Mouse (Mus musculus): Measurements from ENCODE around the gene Vac14. TPM values are rescaled to one million over a fixed set of nuclear protein-coding genes. Genes with fewer than 3 reads are reported as not detected.

Vac14 gene
- polyA plus RNA-seq, 1 experiment = 34.3 TPM

DNA sequence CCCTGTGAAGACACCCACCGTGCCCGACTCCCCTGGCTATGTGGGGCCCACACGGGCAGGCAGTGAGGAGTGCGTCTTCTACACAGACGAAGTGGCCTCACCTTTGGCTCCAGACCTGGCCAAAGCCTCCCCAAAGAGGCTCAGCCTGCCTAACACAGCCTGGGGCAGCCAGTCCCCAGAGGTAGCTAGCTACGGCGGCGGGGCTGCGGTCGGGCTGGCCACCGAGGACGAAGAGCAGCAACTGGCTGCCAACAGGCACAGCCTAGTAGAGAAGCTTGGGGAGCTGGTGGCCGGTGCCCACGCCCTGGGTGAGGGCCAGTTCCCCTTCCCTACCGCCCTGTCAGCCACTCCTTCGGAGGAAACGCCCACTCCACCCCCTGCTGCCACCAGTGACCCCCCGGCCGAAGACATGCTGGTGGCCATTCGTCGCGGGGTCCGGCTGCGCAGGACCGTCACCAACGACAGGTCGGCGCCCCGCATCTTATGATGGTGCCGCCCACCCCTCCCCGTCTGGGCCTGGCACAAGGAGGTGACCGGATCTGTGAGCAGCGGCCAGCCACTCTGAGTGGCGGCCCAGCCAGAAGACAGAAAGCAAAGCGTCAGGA lies 120.3 kb downstream of the Vac14 start:
- Histone ChIP-seq H3K27ac (ENCODE audit: insufficient read depth, low read length) (no peak overlapping the region), H3K4me3 (ENCODE audit: extremely low read depth, insufficient read depth, insufficient read length) (no peak overlapping the region), H3K4me1 (ENCODE audit: control insufficient read depth, insufficient read depth, insufficient read length) (no peaks in the 10 kb centered on the region), H3K27me3 (ENCODE audit: control insufficient read depth, insufficient read depth, low read length) (no peaks in the 10 kb centered on the region), H3K36me3 (ENCODE audit: control insufficient read depth, insufficient read depth, low read length) (peaks cover 2% of the 10 kb centered on the region; the same call in 1 of the 2 replicates)
- WGBS = 94% methylated on average over 35 of the region's 35 CpGs
- DNase-seq (ENCODE audit: low read depth in 1 of 2, low spot score in 2 of 2) = no peak
- no peak for TF ChIP-seq CTCF (IDR thresholded peaks at IDR 0.05; ENCODE audit: extremely low read depth, insufficient read depth, insufficient read length, insufficient replicate concordance)
- no peak for TF ChIP-seq POLR2A (IDR thresholded peaks at IDR 0.05; ENCODE audit: low read depth, low read length)

DNA sequence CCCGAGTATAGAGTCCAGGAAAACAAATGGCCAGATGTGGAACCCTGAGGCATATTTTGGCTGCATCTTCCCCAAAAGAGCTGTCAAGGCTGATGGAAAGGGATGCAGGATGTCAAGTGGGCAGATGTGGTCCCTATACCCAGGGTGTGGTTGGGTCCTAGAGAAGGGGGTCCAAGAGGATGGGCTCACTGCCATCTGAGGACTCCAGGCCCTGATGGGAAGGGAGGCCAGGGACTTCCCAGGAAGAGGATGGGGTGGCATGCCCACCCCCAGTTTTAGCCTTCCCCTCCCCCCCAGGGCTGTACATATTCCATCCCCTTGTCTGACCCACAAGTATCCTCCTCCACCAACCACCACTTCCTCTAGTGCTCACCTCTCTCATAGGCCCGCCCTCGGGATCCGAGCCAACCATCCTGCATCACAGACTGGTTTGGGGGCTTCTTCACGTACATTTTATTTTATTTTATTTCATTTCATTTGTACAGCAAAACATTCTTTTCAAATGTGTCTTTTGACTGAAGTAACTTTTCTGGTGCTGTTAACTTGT lies 122.3 kb downstream of the Vac14 start:
- Histone ChIP-seq H3K27ac (ENCODE audit: insufficient read depth, low read length) (no peak overlapping the region), H3K4me3 (ENCODE audit: extremely low read depth, insufficient read depth, insufficient read length) (no peak overlapping the region), H3K4me1 (ENCODE audit: control insufficient read depth, insufficient read depth, insufficient read length) (no peaks in the 10 kb centered on the region), H3K36me3 (ENCODE audit: control insufficient read depth, insufficient read depth, low read length) (peaks cover 2% of the 10 kb centered on the region; the same call in 1 of the 2 replicates), H3K27me3 (ENCODE audit: control insufficient read depth, insufficient read depth, low read length) (no peaks in the 10 kb centered on the region)
- TF ChIP-seq POLR2A (IDR thresholded peaks at IDR 0.05; ENCODE audit: low read depth, low read length) (no peak), CTCF (IDR thresholded peaks at IDR 0.05; ENCODE audit: extremely low read depth, insufficient read depth, insufficient read length, insufficient replicate concordance) (no peak)
- 72% methylated on average over 5 of the region's 5 CpGs for WGBS
- DNase-seq (ENCODE audit: low read depth in 1 of 2, low spot score in 2 of 2) = no peak

DNA sequence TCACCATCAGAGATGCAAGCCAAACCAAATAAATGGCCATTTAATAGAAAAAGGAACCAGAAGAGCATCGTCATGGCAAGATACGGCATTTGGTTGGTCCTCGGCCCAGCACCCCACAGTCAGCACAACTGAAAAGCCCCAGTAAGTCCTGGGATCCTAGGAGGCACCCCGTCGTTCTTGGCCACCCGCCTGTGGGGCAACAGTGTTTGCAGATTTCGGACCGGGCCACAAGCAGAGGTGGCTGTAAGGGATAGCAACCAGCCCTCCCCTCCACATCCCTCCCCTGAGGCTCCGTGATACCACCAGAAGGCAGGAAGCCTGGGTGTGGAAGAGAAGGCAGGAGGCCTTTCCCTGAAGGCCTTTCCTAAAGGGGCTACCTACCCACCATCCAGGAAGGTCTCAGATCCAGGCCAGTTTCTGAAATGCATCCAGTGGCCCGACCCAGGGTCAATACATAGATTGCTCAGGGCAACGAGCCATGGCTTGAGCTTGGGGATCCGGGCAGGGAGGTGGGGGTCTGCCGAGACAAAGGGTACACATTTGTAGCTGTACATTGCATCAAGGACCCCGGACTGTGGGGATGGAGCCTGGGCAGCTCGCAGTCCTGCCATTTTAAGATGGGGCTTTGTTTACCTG lies 123.5 kb downstream of the Vac14 start:
- no peaks in the 10 kb centered on the region for H3K4me1 ChIP-seq (ENCODE audit: control insufficient read depth, insufficient read depth, insufficient read length)
- TF ChIP-seq CTCF (IDR thresholded peaks at IDR 0.05; ENCODE audit: extremely low read depth, insufficient read depth, insufficient read length, insufficient replicate concordance) = no peak
- no peak for TF ChIP-seq POLR2A (IDR thresholded peaks at IDR 0.05; ENCODE audit: low read depth, low read length)
- no peaks in the 10 kb centered on the region for H3K27me3 ChIP-seq (ENCODE audit: control insufficient read depth, insufficient read depth, low read length)
- no peak for DNase-seq (ENCODE audit: low read depth in 1 of 2, low spot score in 2 of 2)
- WGBS = 80% methylated on average over 15 of the region's 15 CpGs
- H3K4me3 ChIP-seq (ENCODE audit: extremely low read depth, insufficient read depth, insufficient read length) = no peak overlapping the region
- no peak overlapping the region for H3K27ac ChIP-seq (ENCODE audit: insufficient read depth, low read length)
- H3K36me3 ChIP-seq (ENCODE audit: control insufficient read depth, insufficient read depth, low read length) = peaks cover 2% of the 10 kb centered on the region; the same call in 1 of the 2 replicates

DNA sequence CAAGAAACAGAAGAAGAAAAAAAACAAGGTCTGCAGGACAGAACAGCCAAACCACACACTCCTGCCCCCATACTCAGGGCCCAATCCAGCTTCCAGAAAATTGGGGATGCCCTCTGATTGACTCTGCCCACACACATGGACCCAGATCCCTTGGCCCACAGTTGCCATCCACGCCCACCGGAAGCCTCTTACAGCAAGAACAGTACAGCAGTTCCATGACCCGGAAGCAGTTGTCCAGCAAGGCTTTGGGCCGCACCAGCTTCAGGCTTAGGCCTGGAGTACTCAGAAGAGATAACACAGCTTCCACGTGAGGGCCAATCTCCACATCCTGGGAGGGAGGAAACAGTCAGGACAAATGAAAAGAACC lies 124.0 kb downstream of the Vac14 start:
- DNase-seq (ENCODE audit: low read depth in 1 of 2, low spot score in 2 of 2) = no peak
- H3K27ac ChIP-seq (ENCODE audit: insufficient read depth, low read length) = no peak overlapping the region
- no peak overlapping the region for H3K4me3 ChIP-seq (ENCODE audit: extremely low read depth, insufficient read depth, insufficient read length)
- 81% methylated on average over 5 of the region's 5 CpGs for WGBS
- no peaks in the 10 kb centered on the region for H3K27me3 ChIP-seq (ENCODE audit: control insufficient read depth, insufficient read depth, low read length)
- H3K4me1 ChIP-seq (ENCODE audit: control insufficient read depth, insufficient read depth, insufficient read length) = no peaks in the 10 kb centered on the region
- H3K36me3 ChIP-seq (ENCODE audit: control insufficient read depth, insufficient read depth, low read length) = peaks cover 2% of the 10 kb centered on the region; the same call in 1 of the 2 replicates
- TF ChIP-seq CTCF (IDR thresholded peaks at IDR 0.05; ENCODE audit: extremely low read depth, insufficient read depth, insufficient read length, insufficient replicate concordance) = no peak
- no peak for TF ChIP-seq POLR2A (IDR thresholded peaks at IDR 0.05; ENCODE audit: low read depth, low read length)

DNA sequence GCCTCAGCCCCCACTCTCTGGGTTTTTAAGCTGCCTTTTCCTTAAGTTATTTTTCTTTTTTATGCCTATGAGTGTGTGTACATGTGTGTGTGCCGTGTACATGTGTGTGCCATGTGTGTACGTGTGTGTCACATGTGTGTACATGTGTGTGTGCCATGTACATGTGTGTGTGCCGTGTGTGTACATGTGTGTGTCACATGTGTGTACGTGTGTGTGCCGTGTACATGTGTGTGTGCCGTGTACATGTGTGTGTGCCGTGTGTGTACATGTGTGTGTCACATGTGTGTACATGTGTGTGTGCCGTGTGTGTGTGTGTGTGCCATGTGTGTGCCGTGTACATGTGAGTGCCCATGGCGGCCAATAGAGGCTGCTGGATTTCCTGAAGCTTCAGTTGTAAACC lies 126.8 kb downstream of the Vac14 start:
- no peak overlapping the region for H3K27ac ChIP-seq (ENCODE audit: insufficient read depth, low read length)
- TF ChIP-seq CTCF (IDR thresholded peaks at IDR 0.05; ENCODE audit: extremely low read depth, insufficient read depth, insufficient read length, insufficient replicate concordance) (no peak), POLR2A (IDR thresholded peaks at IDR 0.05; ENCODE audit: low read depth, low read length) (no peak)
- H3K4me3 ChIP-seq (ENCODE audit: extremely low read depth, insufficient read depth, insufficient read length) = no peak overlapping the region
- H3K27me3 ChIP-seq (ENCODE audit: control insufficient read depth, insufficient read depth, low read length) = no peaks in the 10 kb centered on the region
- DNase-seq (ENCODE audit: low read depth in 1 of 2, low spot score in 2 of 2) = no peak
- no peaks in the 10 kb centered on the region for H3K36me3 ChIP-seq (ENCODE audit: control insufficient read depth, insufficient read depth, low read length)
- WGBS = 89% methylated on average over 10 of the region's 10 CpGs
- H3K4me1 ChIP-seq (ENCODE audit: control insufficient read depth, insufficient read depth, insufficient read length) = no peaks in the 10 kb centered on the region

DNA sequence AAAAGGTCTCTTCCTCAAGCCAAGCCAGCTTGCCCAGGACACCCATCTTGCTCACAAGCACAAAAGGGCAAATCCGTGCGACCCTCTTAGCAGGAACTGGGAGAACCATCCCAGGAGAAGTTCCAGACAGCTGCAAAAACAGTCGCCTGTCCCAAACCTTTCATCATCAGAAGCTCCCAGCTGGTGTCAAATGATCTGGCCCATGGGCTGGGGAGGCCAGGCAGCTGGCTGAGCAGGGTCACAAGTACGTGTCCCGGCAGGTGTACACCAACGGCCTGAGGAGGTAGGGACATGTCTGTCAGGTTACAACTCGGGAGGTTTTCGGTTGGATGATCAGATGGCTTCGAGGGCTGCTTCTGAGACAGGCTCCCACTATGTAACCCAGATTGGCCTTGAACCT lies 128.3 kb downstream of the Vac14 start:
- TF ChIP-seq CTCF (IDR thresholded peaks at IDR 0.05; ENCODE audit: extremely low read depth, insufficient read depth, insufficient read length, insufficient replicate concordance) (no peak), POLR2A (IDR thresholded peaks at IDR 0.05; ENCODE audit: low read depth, low read length) (no peak)
- Histone ChIP-seq H3K27ac (ENCODE audit: insufficient read depth, low read length) (no peak overlapping the region), H3K27me3 (ENCODE audit: control insufficient read depth, insufficient read depth, low read length) (no peaks in the 10 kb centered on the region), H3K4me3 (ENCODE audit: extremely low read depth, insufficient read depth, insufficient read length) (no peak overlapping the region), H3K36me3 (ENCODE audit: control insufficient read depth, insufficient read depth, low read length) (no peaks in the 10 kb centered on the region), H3K4me1 (ENCODE audit: control insufficient read depth, insufficient read depth, insufficient read length) (no peaks in the 10 kb centered on the region)
- WGBS = 80% methylated on average over 9 of the region's 9 CpGs
- no peak for DNase-seq (ENCODE audit: low read depth in 1 of 2, low spot score in 2 of 2)
